Mouse (Mus musculus) liver, postnatal 0 days (tissue): ENCODE results near the gene Anks1. TPM values are rescaled to one million over a fixed set of nuclear protein-coding genes. Genes with fewer than 3 reads are reported as not detected.

Experiments
- ATAC-seq: fragments of 200-750 bp; cut with Nextera tagmentation; 2 replicates; pipeline ENCODE4 v1.8.0; 2017; ENCODE audit warnings: mild to moderate bottlenecking, moderate library complexity
- DNase-seq: peaks from one replicate; pipeline ENCODE4 v3.0.0-alpha.2; 2016
- H3K27ac ChIP-seq: fragments of 300-500 bp; sonication (generic); 2 replicates; pipeline ENCODE4 v1.5.1; 2014; ENCODE audit warnings: antibody characterized with exemption, moderate library complexity, mild to moderate bottlenecking, low read depth
- H3K27me3 ChIP-seq: fragments of 300-500 bp; sonication (generic); 2 replicates; pipeline ENCODE4 v1.6.1; 2014; ENCODE audit warnings: low read length, control low read depth, mixed read lengths; ENCODE audit not compliant: insufficient read depth
- H3K36me3 ChIP-seq: fragments of 300-500 bp; sonication (generic); replicated peaks from 2 replicates; pipeline ENCODE4 v1.6.1; 2014; ENCODE audit warnings: mild to moderate bottlenecking, control low read depth, low read length, moderate library complexity, mixed read lengths; ENCODE audit not compliant: insufficient read depth
- H3K4me1 ChIP-seq: fragments of 300-500 bp; sonication (generic); 2 replicates; pipeline ENCODE4 v1.6.1; 2014; ENCODE audit warnings: antibody characterized with exemption, mild to moderate bottlenecking, control low read depth; ENCODE audit not compliant: insufficient read depth
- H3K4me2 ChIP-seq: fragments of 300-500 bp; sonication (generic); 2 replicates; pipeline ENCODE4 v1.6.1; 2014; ENCODE audit warnings: low read depth, mild to moderate bottlenecking, low read length, moderate library complexity, mixed read lengths
- H3K4me3 ChIP-seq: fragments of 300-500 bp; sonication (generic); 2 replicates; pipeline ENCODE4 v1.5.1; 2014; ENCODE audit warnings: low read depth, low read length
- H3K9ac ChIP-seq: fragments of 300-500 bp; sonication (generic); replicated peaks from 2 replicates; pipeline ENCODE4 v1.6.1; 2014; ENCODE audit warnings: mild to moderate bottlenecking, moderate library complexity
- H3K9me3 ChIP-seq: fragments of 300-500 bp; sonication (generic); 2 replicates; pipeline ENCODE4 v1.6.1; 2016; ENCODE audit warnings: mild to moderate bottlenecking, control low read depth, low read length, mixed read lengths
- CTCF ChIP-seq: sonication (generic); IDR thresholded peaks from 2 replicates; pipeline ENCODE4 v1.5.1; 2016; ENCODE audit warnings: antibody characterized with exemption, low read depth
- EP300 ChIP-seq: IDR thresholded peaks from 2 replicates; pipeline ENCODE4 v1.6.1; 2016; ENCODE audit warnings: antibody characterized with exemption, low read depth, mild to moderate bottlenecking
- WGBS: fragments of 180-500 bp; shearing (Covaris S2); extraction: QIAGEN DNeasy Blood & Tissue Kit; methylation state at CpG from one replicate; pipeline ENCODE4 v1.1.7; 2014; ENCODE audit not compliant: insufficient replicate concordance; 5-methylcytosine and 5-hydroxymethylcytosine counted together
- polyA plus RNA-seq: library from polyadenylated mRNA; unstranded; fragments of >200 nt; fragmentation: Nextera tagmentation; extraction: Ambion mirVana; gene quantifications from 2 replicates; pipeline ENCODE4 v1.2.1, GENCODE M21; 2015

Anks1 gene
- polyA plus RNA-seq, 1 experiment from 2014 or later = 3.0 TPM

DNA sequence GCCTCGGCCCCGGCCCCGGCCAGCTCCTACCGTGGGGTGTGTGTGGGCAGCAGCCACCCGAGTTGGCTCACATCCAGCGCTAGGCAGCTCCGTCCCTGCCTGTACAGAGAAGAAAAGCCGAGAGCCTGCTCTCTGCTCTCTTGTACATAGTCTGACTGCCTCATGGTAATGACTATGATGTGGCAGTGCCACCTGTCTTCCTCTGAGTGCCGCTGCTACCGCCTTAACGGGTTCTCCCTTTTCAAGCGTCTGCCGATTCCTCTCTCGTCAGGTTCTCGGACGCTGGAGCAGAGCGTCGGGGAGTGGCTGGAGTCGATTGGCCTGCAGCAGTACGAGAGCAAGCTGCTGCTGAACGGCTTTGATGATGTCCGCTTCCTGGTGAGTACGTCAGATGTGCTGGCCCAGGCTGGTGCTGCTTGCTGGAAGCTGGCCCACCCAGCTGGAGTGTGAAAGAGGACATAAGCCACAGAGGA, 133.2 kb downstream of the Anks1 start:
- no peak for DNase-seq
- no peak overlapping the region for H3K27ac ChIP-seq
- H3K4me3 ChIP-seq = no peak overlapping the region
- H3K36me3 ChIP-seq = peaks cover 24% of the 10 kb centered on the region
- TF ChIP-seq CTCF (0 out of 2 replicates have a peak, but pooled peaks have one; percentile 3), EP300 (no peak)
- 82% methylated on average over 23 of the region's 23 CpGs for WGBS
- H3K4me2 ChIP-seq = no peak overlapping the region
- no peak overlapping the region for H3K9ac ChIP-seq
- ATAC-seq = no peak
- H3K27me3 ChIP-seq = no peaks in the 10 kb centered on the region
- no peaks in the 10 kb centered on the region for H3K4me1 ChIP-seq
- no peaks in the 10 kb centered on the region for H3K9me3 ChIP-seq

DNA sequence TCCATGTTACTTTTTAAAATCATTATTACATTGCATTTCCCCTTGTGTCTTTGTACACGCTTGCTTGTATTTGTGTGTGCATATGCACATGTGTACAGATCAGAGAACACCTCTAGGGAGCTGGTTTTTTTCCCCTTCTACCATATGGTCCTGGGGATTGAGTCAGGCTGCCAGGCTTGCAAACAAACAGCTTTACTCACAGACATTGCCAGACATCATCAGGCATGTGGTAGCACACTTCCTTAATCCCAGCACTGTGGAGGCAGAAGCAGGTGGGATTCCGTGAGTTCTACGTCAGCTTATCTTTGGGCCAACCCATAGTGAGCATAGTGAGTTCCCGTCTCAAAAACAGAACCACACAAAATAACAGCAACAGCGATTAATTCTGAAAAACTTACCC, 137.9 kb downstream of the Anks1 start:
- no peak overlapping the region for H3K27ac ChIP-seq
- no peak for DNase-seq
- no peaks in the 10 kb centered on the region for H3K9me3 ChIP-seq
- H3K9ac ChIP-seq = no peak overlapping the region
- TF ChIP-seq EP300 (no peak), CTCF (no peak)
- no peaks in the 10 kb centered on the region for H3K4me1 ChIP-seq
- WGBS = 85% methylated on average over 5 of the region's 5 CpGs
- no peaks in the 10 kb centered on the region for H3K27me3 ChIP-seq
- peaks cover 27% of the 10 kb centered on the region for H3K36me3 ChIP-seq
- no peak overlapping the region for H3K4me2 ChIP-seq
- no peak overlapping the region for H3K4me3 ChIP-seq
- ATAC-seq = no peak

DNA sequence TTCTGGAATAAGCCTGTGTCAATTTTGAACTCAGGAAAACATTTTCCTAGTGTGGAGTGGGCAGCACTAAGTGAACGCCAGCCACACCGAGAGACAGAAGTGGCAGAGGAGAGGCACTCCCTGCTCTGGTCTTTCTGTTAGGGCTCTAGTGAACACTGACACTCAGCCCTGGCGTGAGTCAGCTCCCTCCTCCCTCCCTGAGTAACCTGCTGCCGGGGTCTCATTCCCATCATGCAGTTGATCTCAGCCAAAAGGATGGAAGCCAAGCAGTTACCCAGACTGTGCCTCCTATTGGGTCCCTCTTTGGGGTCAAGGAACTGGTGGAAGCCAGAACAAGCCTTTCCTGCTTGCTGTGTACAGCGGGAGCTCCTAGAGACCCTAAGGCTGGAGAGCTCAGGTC, 138.4 kb downstream of the Anks1 start:
- WGBS = 81% methylated on average over 5 of the region's 5 CpGs

DNA sequence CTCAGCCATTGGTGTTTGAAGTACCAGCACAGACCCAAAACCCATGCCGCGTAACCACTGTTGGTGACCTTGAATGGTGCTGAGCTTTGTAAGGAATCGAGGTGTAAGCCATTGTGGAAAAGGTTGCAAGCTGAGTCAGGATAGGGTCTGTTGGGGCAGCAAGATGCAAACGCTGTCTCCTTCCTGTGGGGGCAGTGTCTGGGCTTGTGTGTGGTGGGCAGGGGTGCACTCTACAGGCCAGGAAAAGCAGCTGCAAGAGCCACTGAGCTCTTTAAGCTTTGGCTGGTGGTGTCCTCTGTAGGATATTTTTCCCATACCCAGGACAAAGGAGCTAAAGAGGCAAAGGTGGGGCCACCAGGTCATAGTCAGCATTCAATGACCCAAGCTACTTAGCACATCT, 139.3 kb downstream of the Anks1 start:
- ATAC-seq (peak; percentile 51; the same call in 1 of the 2 replicates), DNase-seq (peak; percentile 45)
- WGBS = 49% methylated on average over 4 of the region's 4 CpGs
- H3K4me1 ChIP-seq = no peaks in the 10 kb centered on the region
- no peak overlapping the region for H3K4me2 ChIP-seq
- no peak overlapping the region for H3K27ac ChIP-seq
- TF ChIP-seq CTCF = peak; percentile 91
- no peak for TF ChIP-seq EP300
- no peaks in the 10 kb centered on the region for H3K9me3 ChIP-seq
- H3K9ac ChIP-seq = no peak overlapping the region
- H3K4me3 ChIP-seq = no peak overlapping the region
- peaks cover 32% of the 10 kb centered on the region for H3K36me3 ChIP-seq
- no peaks in the 10 kb centered on the region for H3K27me3 ChIP-seq

More for the DNA sequence above, 138.4 kb downstream of the Anks1 start:
- Histone ChIP-seq H3K36me3 (peaks cover 24% of the 10 kb centered on the region), H3K9ac (no peak overlapping the region), H3K4me2 (no peak overlapping the region), H3K27ac (no peak overlapping the region), H3K4me3 (no peak overlapping the region), H3K9me3 (no peaks in the 10 kb centered on the region), H3K4me1 (no peaks in the 10 kb centered on the region), H3K27me3 (no peaks in the 10 kb centered on the region)
- TF ChIP-seq CTCF (no peak), EP300 (no peak)
- ATAC-seq (no peak), DNase-seq (no peak)

DNA sequence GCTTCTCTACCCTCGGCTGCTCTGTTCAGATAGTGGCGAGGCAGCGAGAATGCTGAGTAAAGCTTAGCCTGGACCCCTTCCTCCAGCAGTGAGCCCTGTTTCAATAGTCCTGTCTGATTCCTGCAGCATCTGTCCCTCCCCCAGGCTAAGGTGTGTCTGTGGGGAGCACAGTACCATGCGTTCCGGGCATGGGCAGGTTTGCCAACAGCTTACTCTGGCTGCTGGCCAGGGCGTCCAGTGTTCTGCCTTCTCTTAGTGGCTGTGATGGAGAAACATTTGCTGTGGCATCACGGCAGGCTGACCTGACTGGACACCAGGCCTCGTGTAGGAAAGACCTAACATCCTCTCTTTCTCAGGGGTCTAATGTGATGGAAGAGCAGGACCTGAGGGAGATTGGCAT, 141.1 kb downstream of the Anks1 start:
- no peaks in the 10 kb centered on the region for H3K4me1 ChIP-seq
- WGBS = 87% methylated on average over 8 of the region's 8 CpGs
- H3K27ac ChIP-seq = no peak overlapping the region
- H3K9me3 ChIP-seq = no peaks in the 10 kb centered on the region
- no peak overlapping the region for H3K9ac ChIP-seq
- ATAC-seq = no peak
- no peak overlapping the region for H3K4me3 ChIP-seq
- TF ChIP-seq CTCF = no peak
- no peak for TF ChIP-seq EP300
- no peak for DNase-seq
- peaks cover 46% of the 10 kb centered on the region for H3K36me3 ChIP-seq
- H3K27me3 ChIP-seq = no peaks in the 10 kb centered on the region
- H3K4me2 ChIP-seq = no peak overlapping the region

DNA sequence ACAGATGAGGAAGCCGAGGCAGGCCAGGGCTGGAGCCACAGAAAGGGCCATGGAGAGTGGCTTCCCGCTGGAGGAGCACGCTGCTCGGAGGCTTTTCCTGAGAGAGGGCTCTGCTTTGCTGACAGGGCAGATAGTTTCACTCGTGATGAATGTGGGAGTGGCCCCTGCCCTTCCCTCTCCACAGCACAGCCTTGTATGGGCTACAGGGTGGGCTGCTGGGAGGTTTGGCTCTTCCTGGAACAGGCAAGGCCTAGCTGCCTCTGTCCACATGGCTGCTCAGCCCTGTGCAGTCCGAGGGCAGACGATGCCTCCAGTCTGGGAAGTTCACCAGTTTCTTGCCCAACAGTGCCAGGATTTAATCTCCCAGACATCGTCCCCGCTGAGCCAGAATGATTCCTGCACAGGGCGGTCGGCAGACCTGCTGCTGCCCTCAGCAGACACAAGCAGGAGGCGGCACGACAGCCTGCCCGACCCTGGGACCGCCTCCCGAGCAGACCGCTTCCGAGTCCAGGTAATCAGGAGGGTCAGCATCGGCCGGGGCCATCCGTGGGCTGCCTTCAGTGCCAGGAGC, 143.3 kb downstream of the Anks1 start:
- ATAC-seq = no peak
- no peak for TF ChIP-seq CTCF
- TF ChIP-seq EP300 = no peak
- no peak overlapping the region for H3K4me3 ChIP-seq
- H3K9me3 ChIP-seq = no peaks in the 10 kb centered on the region
- H3K9ac ChIP-seq = no peak overlapping the region
- H3K4me1 ChIP-seq = no peaks in the 10 kb centered on the region
- no peak overlapping the region for H3K4me2 ChIP-seq
- no peaks in the 10 kb centered on the region for H3K27me3 ChIP-seq
- WGBS = 80% methylated on average over 21 of the region's 21 CpGs
- no peak overlapping the region for H3K27ac ChIP-seq
- no peak for DNase-seq
- peaks cover 45% of the 10 kb centered on the region for H3K36me3 ChIP-seq

DNA sequence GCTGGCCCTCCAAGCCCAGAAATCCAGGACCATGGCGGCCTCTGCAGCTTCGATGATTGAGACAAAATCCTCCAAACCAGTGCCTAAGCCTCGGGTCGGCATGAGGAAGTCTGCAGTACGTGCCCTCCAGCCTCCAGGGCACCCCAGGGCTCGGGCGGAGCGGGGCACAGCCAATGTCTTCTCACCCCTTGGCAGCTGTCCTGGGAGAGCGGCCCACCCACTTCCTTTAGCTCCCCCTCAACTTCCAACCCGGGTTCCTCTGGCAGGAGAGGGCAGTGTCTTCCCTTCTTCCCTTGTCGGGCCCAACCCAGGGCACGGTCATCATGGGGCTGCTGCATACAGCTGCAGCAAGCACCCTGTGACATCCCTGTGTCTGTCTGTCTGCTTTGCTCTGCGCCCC, 149.2 kb downstream of the Anks1 start:
- TF ChIP-seq EP300 = no peak
- no peak for TF ChIP-seq CTCF
- Histone ChIP-seq H3K27ac (no peak overlapping the region), H3K9me3 (no peaks in the 10 kb centered on the region), H3K4me1 (no peaks in the 10 kb centered on the region), H3K36me3 (peaks cover 52% of the 10 kb centered on the region), H3K9ac (no peak overlapping the region), H3K4me3 (no peak overlapping the region), H3K27me3 (no peaks in the 10 kb centered on the region), H3K4me2 (no peak overlapping the region)
- no peak for DNase-seq
- 74% methylated on average over 13 of the region's 13 CpGs for WGBS
- no peak for ATAC-seq
